Mouse (Mus musculus) embryonic facial prominence, embryonic 11.5 days (tissue): ENCODE measurements around the gene Taf3. TPM values are rescaled to one million over a fixed set of nuclear protein-coding genes. Genes with fewer than 3 reads are reported as not detected.
A peak's percentile ranks its signal among the peaks of the same experiment; 100 is the strongest.

Source experiments
- ATAC-seq: fragments of 200-750 bp; cut with Nextera tagmentation; replicated peaks from 2 replicates; pipeline ENCODE4 v1.8.0; 2017; ENCODE audit warnings: low read depth; ENCODE audit not compliant: insufficient number of reproducible peaks, low FRiP score, low TSS enrichment
- DNase-seq: peaks from one replicate; pipeline ENCODE4 v3.0.0-alpha.2; 2015; ENCODE audit warnings: low spot score
- H3K27ac ChIP-seq: fragments of 300-500 bp; sonication (generic); replicated peaks from 2 replicates; pipeline ENCODE4 v1.5.1; 2014; ENCODE audit warnings: mild to moderate bottlenecking, low read depth, low read length, control low read depth
- H3K27me3 ChIP-seq: fragments of 300-500 bp; sonication (generic); 2 replicates; pipeline ENCODE4 v1.6.1; 2014; ENCODE audit warnings: mild to moderate bottlenecking, low read length, moderate library complexity, mixed read lengths; ENCODE audit not compliant: control insufficient read depth, insufficient read depth
- H3K36me3 ChIP-seq: fragments of 300-500 bp; sonication (generic); replicated peaks from 2 replicates; pipeline ENCODE4 v1.6.1; 2014; ENCODE audit warnings: low read depth, mild to moderate bottlenecking, low read length, moderate library complexity, mixed read lengths; ENCODE audit not compliant: control insufficient read depth, insufficient read depth
- H3K4me1 ChIP-seq: fragments of 300-500 bp; sonication (generic); 2 replicates; pipeline ENCODE4 v1.6.1; 2014; ENCODE audit warnings: low read length, mixed read lengths; ENCODE audit not compliant: control insufficient read depth, insufficient read depth
- H3K4me2 ChIP-seq: fragments of 300-500 bp; sonication (generic); 2 replicates; pipeline ENCODE4 v1.6.1; 2014; ENCODE audit warnings: low read depth, mild to moderate bottlenecking, control low read depth, low read length, moderate library complexity
- H3K4me3 ChIP-seq: fragments of 300-500 bp; sonication (generic); 2 replicates; pipeline ENCODE4 v1.5.1; 2014; ENCODE audit warnings: low read depth, low read length, control low read depth
- H3K9ac ChIP-seq: fragments of 300-500 bp; sonication (generic); replicated peaks from 2 replicates; pipeline ENCODE4 v1.6.1; 2014; ENCODE audit warnings: mild to moderate bottlenecking, control low read depth, low read length
- H3K9me3 ChIP-seq: fragments of 300-500 bp; sonication (generic); replicated peaks from 2 replicates; pipeline ENCODE4 v1.6.1; 2016; ENCODE audit warnings: mild to moderate bottlenecking, low read length, inconsistent platforms, mixed read lengths; ENCODE audit not compliant: control insufficient read depth
- WGBS: fragments of 180-500 bp; shearing (Covaris S2); extraction: QIAGEN DNeasy Blood & Tissue Kit; methylation state at CpG from one replicate; pipeline ENCODE4 v1.1.7; 2014; 5-methylcytosine and 5-hydroxymethylcytosine counted together
- polyA plus RNA-seq: library from polyadenylated mRNA; unstranded; fragments of >200 nt; fragmentation: Nextera tagmentation; extraction: Ambion mirVana; gene quantifications from 2 replicates; pipeline ENCODE4 v1.2.1, GENCODE M21; 2014

Taf3 gene
- polyA plus RNA-seq, 1 experiment from 2014 or later: 16.4 TPM

- WGBS: 88% methylated on average over 1 of the region's 1 CpGs
- ATAC-seq (no peak), DNase-seq (no peak)
- no peaks in the 10 kb centered on the region for H3K27me3 ChIP-seq
- H3K4me2 ChIP-seq: no peak overlapping the region
- no peaks in the 10 kb centered on the region for H3K4me1 ChIP-seq
- H3K9ac ChIP-seq: no peak overlapping the region
- H3K36me3 ChIP-seq: no peaks in the 10 kb centered on the region
- no peak overlapping the region for H3K27ac ChIP-seq
- no peaks in the 10 kb centered on the region for H3K9me3 ChIP-seq
- H3K4me3 ChIP-seq: no peak overlapping the region
Observed at GRCm38 (mm10) chr2:9943011-9943410, 105.4 kb downstream of the Taf3 start.

DNA sequence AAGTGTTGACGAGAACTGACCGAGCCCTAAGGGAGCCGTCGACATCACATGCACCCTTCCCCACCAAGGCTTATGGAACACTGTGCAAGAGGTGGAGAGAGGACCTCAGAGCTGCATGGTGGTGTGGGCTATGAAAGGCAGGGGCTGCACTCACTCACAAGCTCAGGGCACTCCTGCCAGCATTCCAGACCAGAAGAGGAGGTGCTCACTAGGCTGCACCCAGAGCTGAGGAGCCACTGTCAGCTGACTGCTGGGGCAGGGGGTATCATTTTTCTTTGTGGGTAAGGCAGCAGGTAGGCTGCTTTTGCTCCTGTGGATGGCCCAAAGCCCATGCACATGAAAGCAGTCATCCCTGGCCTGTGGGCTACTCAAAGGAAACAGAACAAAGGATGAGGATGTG is 109.1 kb downstream of the Taf3 start:
- Histone ChIP-seq H3K9ac (no peak overlapping the region), H3K27me3 (no peaks in the 10 kb centered on the region), H3K4me2 (no peak overlapping the region), H3K9me3 (no peaks in the 10 kb centered on the region), H3K4me1 (no peaks in the 10 kb centered on the region), H3K36me3 (no peaks in the 10 kb centered on the region), H3K27ac (no peak overlapping the region), H3K4me3 (no peak overlapping the region)
- 92% methylated on average over 4 of the region's 4 CpGs for WGBS
- DNase-seq (no peak), ATAC-seq (no peak)

DNA sequence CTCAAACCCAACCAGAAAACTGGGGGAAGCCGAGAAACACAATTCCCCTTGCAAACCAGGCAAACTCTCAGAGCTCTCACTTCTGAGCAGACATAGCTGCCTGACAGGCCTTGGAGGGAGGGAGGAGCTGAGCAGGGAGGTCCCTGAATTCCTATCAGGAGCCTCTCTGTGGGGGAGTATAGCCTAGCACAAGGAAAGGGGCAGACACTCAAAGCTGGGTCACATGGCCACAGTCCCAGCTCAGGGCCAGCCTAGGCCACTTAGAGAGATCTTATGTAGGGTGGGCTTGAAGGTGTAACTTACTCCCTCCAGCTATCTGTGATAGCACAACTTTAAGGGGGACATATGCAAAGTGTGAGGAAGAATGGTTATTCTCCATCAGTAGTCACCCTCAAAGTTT is 112.4 kb downstream of the Taf3 start:
- peak; percentile 64; the same call in 1 of the 2 replicates for ATAC-seq
- no peaks in the 10 kb centered on the region for H3K4me1 ChIP-seq
- H3K27ac ChIP-seq: no peak overlapping the region
- no peaks in the 10 kb centered on the region for H3K27me3 ChIP-seq
- no peak overlapping the region for H3K4me3 ChIP-seq
- no peak for DNase-seq
- H3K9me3 ChIP-seq: no peaks in the 10 kb centered on the region
- no peak overlapping the region for H3K9ac ChIP-seq
- WGBS: 0% methylated on average over 1 of the region's 1 CpGs
- no peak overlapping the region for H3K4me2 ChIP-seq
- H3K36me3 ChIP-seq: no peaks in the 10 kb centered on the region

DNA sequence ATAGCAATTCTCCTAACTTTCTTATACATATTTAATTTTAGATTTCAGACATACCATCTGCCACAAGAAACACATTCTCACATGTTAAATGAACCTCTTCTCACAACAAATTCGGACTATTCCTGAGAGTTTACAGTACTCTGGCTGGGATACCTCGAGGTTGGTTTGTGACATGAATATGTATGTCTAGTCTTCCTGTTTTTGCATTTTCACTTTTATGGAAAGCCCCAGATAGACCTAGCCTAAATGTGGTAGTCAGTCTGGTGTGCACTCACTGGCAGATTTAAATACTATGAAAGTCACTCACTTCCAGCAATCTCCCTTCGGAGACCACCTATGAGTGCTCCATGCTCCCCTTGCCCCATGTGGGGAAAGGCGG is 121.5 kb downstream of the Taf3 start:
- Histone ChIP-seq H3K27me3 (no peaks in the 10 kb centered on the region), H3K4me2 (no peak overlapping the region), H3K4me1 (no peaks in the 10 kb centered on the region), H3K4me3 (no peak overlapping the region), H3K9ac (no peak overlapping the region), H3K27ac (no peak overlapping the region), H3K9me3 (no peaks in the 10 kb centered on the region), H3K36me3 (no peaks in the 10 kb centered on the region)
- no peak for ATAC-seq
- WGBS: 74% methylated on average over 4 of the region's 4 CpGs
- no peak for DNase-seq

GRCm38 (mm10) chr2:9926194-9926904 is 122.0 kb downstream of the Taf3 start:
- Histone ChIP-seq H3K27ac (no peak overlapping the region), H3K9me3 (no peaks in the 10 kb centered on the region), H3K4me1 (no peaks in the 10 kb centered on the region), H3K9ac (no peak overlapping the region), H3K27me3 (no peaks in the 10 kb centered on the region), H3K4me3 (no peak overlapping the region), H3K4me2 (no peak overlapping the region), H3K36me3 (no peaks in the 10 kb centered on the region)
- DNase-seq: peak; percentile 42
- ATAC-seq: no peak
- 46% methylated on average over 7 of the region's 7 CpGs for WGBS

- Histone ChIP-seq H3K36me3 (no peaks in the 10 kb centered on the region), H3K27me3 (no peaks in the 10 kb centered on the region), H3K9me3 (no peaks in the 10 kb centered on the region), H3K4me3 (no peak overlapping the region), H3K27ac (no peak overlapping the region), H3K4me2 (no peak overlapping the region), H3K4me1 (no peaks in the 10 kb centered on the region), H3K9ac (no peak overlapping the region)
- no peak for ATAC-seq
- DNase-seq: no peak
- 90% methylated on average over 17 of the region's 17 CpGs for WGBS
Observed at GRCm38 (mm10) chr2:9918691-9919471, 129.5 kb downstream of the Taf3 start.

GRCm38 (mm10) chr2:9917602-9918001 is 130.8 kb downstream of the Taf3 start:
- no peak for ATAC-seq
- WGBS: 85% methylated on average over 9 of the region's 9 CpGs
- Histone ChIP-seq H3K27me3 (no peaks in the 10 kb centered on the region), H3K4me3 (no peak overlapping the region), H3K4me2 (no peak overlapping the region), H3K4me1 (no peaks in the 10 kb centered on the region), H3K9me3 (no peaks in the 10 kb centered on the region), H3K9ac (no peak overlapping the region), H3K36me3 (no peaks in the 10 kb centered on the region), H3K27ac (no peak overlapping the region)
- no peak for DNase-seq

GRCm38 (mm10) chr2:9905995-9906394 is 142.4 kb downstream of the Taf3 start:
- DNase-seq: peak; percentile 36
- peak overlapping the region; percentile 28; the same call in 1 of the 2 replicates for H3K9ac ChIP-seq
- no peaks in the 10 kb centered on the region for H3K4me1 ChIP-seq
- H3K9me3 ChIP-seq: no peaks in the 10 kb centered on the region
- no peak for ATAC-seq
- peak overlapping the region; percentile 47 for H3K4me2 ChIP-seq
- peak overlapping the region; percentile 19 for H3K4me3 ChIP-seq
- 3% methylated on average over 11 of the region's 11 CpGs for WGBS
- H3K27ac ChIP-seq: no peak overlapping the region
- no peaks in the 10 kb centered on the region for H3K36me3 ChIP-seq
- H3K27me3 ChIP-seq: no peaks in the 10 kb centered on the region
